Mouse (Mus musculus) neural tube, embryonic 15.5 days (tissue): ENCODE measurements around the gene Rprd2. TPM values are rescaled to one million over a fixed set of nuclear protein-coding genes. Genes with fewer than 3 reads are reported as not detected.

Source experiments
- ATAC-seq: fragments of 200-750 bp; cut with Nextera tagmentation; 2 replicates; pipeline ENCODE4 v1.8.0; 2017; ENCODE audit warnings: mild to moderate bottlenecking, moderate TSS enrichment, moderate library complexity; ENCODE audit not compliant: low FRiP score
- H3K27ac ChIP-seq: fragments of 300-500 bp; sonication (generic); replicated peaks from 2 replicates; pipeline ENCODE4 v1.5.1; 2015; ENCODE audit warnings: mild to moderate bottlenecking, inconsistent platforms
- H3K27me3 ChIP-seq: fragments of 300-500 bp; sonication (generic); replicated peaks from 2 replicates; pipeline ENCODE4 v1.6.1; 2015; ENCODE audit warnings: inconsistent platforms
- H3K36me3 ChIP-seq: fragments of 300-500 bp; sonication (generic); 2 replicates; pipeline ENCODE4 v1.6.1; 2015; ENCODE audit warnings: inconsistent platforms
- H3K4me1 ChIP-seq: fragments of 300-500 bp; sonication (generic); 2 replicates; pipeline ENCODE4 v1.6.1; 2015; ENCODE audit warnings: inconsistent platforms
- H3K4me2 ChIP-seq: fragments of 300-500 bp; sonication (generic); 2 replicates; pipeline ENCODE4 v1.6.1; 2015; ENCODE audit warnings: inconsistent platforms, mild to moderate bottlenecking, moderate library complexity
- H3K4me3 ChIP-seq: fragments of 300-500 bp; sonication (generic); replicated peaks from 2 replicates; pipeline ENCODE4 v1.5.1; 2015; ENCODE audit warnings: mild to moderate bottlenecking, inconsistent platforms
- H3K9ac ChIP-seq: fragments of 300-500 bp; sonication (generic); replicated peaks from 2 replicates; pipeline ENCODE4 v1.6.1; 2015; ENCODE audit warnings: mild to moderate bottlenecking, inconsistent platforms
- H3K9me3 ChIP-seq: fragments of 300-500 bp; sonication (generic); replicated peaks from 2 replicates; pipeline ENCODE4 v1.6.1; 2016; ENCODE audit warnings: inconsistent platforms
- WGBS: fragments of 180-500 bp; shearing (Covaris S2); methylation state at CpG from one replicate; pipeline ENCODE4 v1.1.7; 2015; ENCODE audit warnings: mixed read lengths; 5-methylcytosine and 5-hydroxymethylcytosine counted together
- polyA plus RNA-seq: library from polyadenylated mRNA; unstranded; fragments of >200 nt; fragmentation: Nextera tagmentation; extraction: Ambion mirVana; gene quantifications from 2 replicates; pipeline ENCODE4 v1.2.1, GENCODE M21; 2015

Gene Rprd2
- polyA plus RNA-seq, 1 experiment from 2014 or later = 22.3 TPM

- Histone ChIP-seq H3K27me3 (no peaks in the 10 kb centered on the region), H3K9me3 (no peaks in the 10 kb centered on the region), H3K4me3 (peak within 1 kb of the TSS; percentile 81), H3K4me1 (peaks cover 11% of the 10 kb centered on the region), H3K36me3 (peaks cover 27% of the 10 kb centered on the region), H3K27ac (peak within 1 kb of the TSS; percentile 73), H3K4me2 (peak within 1 kb of the TSS; percentile 81), H3K9ac (peak within 1 kb of the TSS; percentile 72)
- under 1% methylated on average over 56 of the region's 56 CpGs for WGBS
- peak; percentile 99 for ATAC-seq
Measured at GRCm38 (mm10) chr3:95855502-95856089, 36.9 kb upstream of the Rprd2 start, which contains the start of gene Prpf3. Gene Prpf3, minus strand, starts transcription at chr3:95855885.

- WGBS = 95% methylated on average over 8 of the region's 8 CpGs
- H3K4me2 ChIP-seq = no peak overlapping the region
- no peak for ATAC-seq
Measured at GRCm38 (mm10) chr3:95851317-95851716, 32.7 kb upstream of the Rprd2 start.

GRCm38 (mm10) chr3:95850611-95851010, 31.9 kb upstream of the Rprd2 start:
- Histone ChIP-seq H3K36me3 (peaks cover 74% of the 10 kb centered on the region), H3K4me1 (peaks cover 8% of the 10 kb centered on the region), H3K4me3 (no peak overlapping the region), H3K4me2 (no peak overlapping the region), H3K27me3 (no peaks in the 10 kb centered on the region), H3K9me3 (no peaks in the 10 kb centered on the region), H3K9ac (no peak overlapping the region), H3K27ac (no peak overlapping the region)
- 88% methylated on average over 4 of the region's 4 CpGs for WGBS
- ATAC-seq = no peak

More at GRCm38 (mm10) chr3:95851317-95851716, 32.7 kb upstream of the Rprd2 start:
- H3K36me3 ChIP-seq = peaks cover 67% of the 10 kb centered on the region
- H3K27me3 ChIP-seq = no peaks in the 10 kb centered on the region
- no peak overlapping the region for H3K9ac ChIP-seq
- no peaks in the 10 kb centered on the region for H3K9me3 ChIP-seq
- H3K4me1 ChIP-seq = peaks cover 11% of the 10 kb centered on the region
- H3K4me3 ChIP-seq = no peak overlapping the region
- H3K27ac ChIP-seq = no peak overlapping the region

GRCm38 (mm10) chr3:95842503-95843214, 24.0 kb upstream of the Rprd2 start:
- no peaks in the 10 kb centered on the region for H3K4me1 ChIP-seq
- H3K27ac ChIP-seq = no peak overlapping the region
- peaks cover 82% of the 10 kb centered on the region for H3K36me3 ChIP-seq
- ATAC-seq = no peak
- H3K4me2 ChIP-seq = no peak overlapping the region
- H3K4me3 ChIP-seq = no peak overlapping the region
- H3K9ac ChIP-seq = no peak overlapping the region
- no peaks in the 10 kb centered on the region for H3K9me3 ChIP-seq
- H3K27me3 ChIP-seq = no peaks in the 10 kb centered on the region
- 91% methylated on average over 3 of the region's 3 CpGs for WGBS

- Histone ChIP-seq H3K4me2 (no peak overlapping the region), H3K4me1 (no peaks in the 10 kb centered on the region), H3K36me3 (peaks cover 76% of the 10 kb centered on the region), H3K9ac (no peak overlapping the region), H3K9me3 (no peaks in the 10 kb centered on the region), H3K27ac (no peak overlapping the region), H3K27me3 (no peaks in the 10 kb centered on the region), H3K4me3 (no peak overlapping the region)
- ATAC-seq = no peak
- WGBS = 93% methylated on average over 2 of the region's 2 CpGs
Measured at GRCm38 (mm10) chr3:95839250-95839649, 20.6 kb upstream of the Rprd2 start.

DNA sequence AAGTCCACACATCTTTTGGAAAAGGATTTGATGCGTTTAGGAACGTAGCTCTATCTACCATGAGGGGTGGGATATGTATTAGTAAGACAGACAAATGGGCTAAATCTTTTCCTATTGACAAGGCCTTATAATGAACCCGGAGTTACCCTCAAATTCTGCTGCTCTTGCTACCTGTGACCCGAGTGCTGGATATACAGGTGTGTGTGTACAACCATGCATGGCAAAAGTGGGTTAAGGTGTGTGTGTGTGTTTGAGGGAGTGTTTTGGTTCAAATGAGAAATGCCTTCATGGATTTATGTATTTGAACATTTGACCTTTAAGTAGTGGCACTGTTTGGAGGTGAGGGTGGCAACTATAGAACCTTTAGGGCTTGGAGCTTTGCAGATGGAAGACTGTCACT, 10.4 kb upstream of the Rprd2 start:
- Histone ChIP-seq H3K9me3 (no peaks in the 10 kb centered on the region), H3K4me1 (no peaks in the 10 kb centered on the region), H3K9ac (no peak overlapping the region), H3K27ac (no peak overlapping the region), H3K27me3 (no peaks in the 10 kb centered on the region), H3K4me2 (no peak overlapping the region), H3K4me3 (no peak overlapping the region), H3K36me3 (peaks cover 62% of the 10 kb centered on the region)
- ATAC-seq = no peak
- WGBS = 98% methylated on average over 4 of the region's 4 CpGs

- Histone ChIP-seq H3K4me2 (no peak overlapping the region), H3K36me3 (peaks cover 36% of the 10 kb centered on the region), H3K9ac (no peak overlapping the region), H3K4me3 (no peak overlapping the region), H3K9me3 (no peaks in the 10 kb centered on the region), H3K27me3 (no peaks in the 10 kb centered on the region), H3K27ac (no peak overlapping the region), H3K4me1 (no peaks in the 10 kb centered on the region)
- WGBS = 62% methylated on average over 2 of the region's 2 CpGs
- ATAC-seq = no peak
Measured at GRCm38 (mm10) chr3:95826275-95826674, 7.6 kb upstream of the Rprd2 start.

GRCm38 (mm10) chr3:95820046-95821010, 1.7 kb upstream of the Rprd2 start:
- H3K27ac ChIP-seq = peak overlapping the region; percentile 100
- peak; percentile 7 for ATAC-seq
- no peaks in the 10 kb centered on the region for H3K36me3 ChIP-seq
- peak overlapping the region; percentile 65 for H3K9ac ChIP-seq
- peak overlapping the region; percentile 62 for H3K4me2 ChIP-seq
- no peaks in the 10 kb centered on the region for H3K27me3 ChIP-seq
- H3K9me3 ChIP-seq = no peaks in the 10 kb centered on the region
- H3K4me1 ChIP-seq = peaks cover 29% of the 10 kb centered on the region
- 31% methylated on average over 10 of the region's 10 CpGs for WGBS
- H3K4me3 ChIP-seq = peak overlapping the region; percentile 74

- no peaks in the 10 kb centered on the region for H3K27me3 ChIP-seq
- H3K4me3 ChIP-seq = peak overlapping the region; percentile 74
- peaks cover 32% of the 10 kb centered on the region for H3K4me1 ChIP-seq
- ATAC-seq = peak; percentile 96
- H3K9me3 ChIP-seq = no peaks in the 10 kb centered on the region
- peak overlapping the region; percentile 100 for H3K27ac ChIP-seq
- H3K4me2 ChIP-seq = peak overlapping the region; percentile 62
- peak overlapping the region; percentile 65 for H3K9ac ChIP-seq
- no peaks in the 10 kb centered on the region for H3K36me3 ChIP-seq
- under 1% methylated on average over 49 of the region's 49 CpGs for WGBS
Measured at GRCm38 (mm10) chr3:95819351-95819985, 805 bp upstream of the Rprd2 start.

GRCm38 (mm10) chr3:95818026-95818511, 594 bp downstream of the Rprd2 start:
- Histone ChIP-seq H3K4me2 (peak overlapping the region; percentile 56), H3K9me3 (no peaks in the 10 kb centered on the region), H3K9ac (peak overlapping the region; percentile 89), H3K4me1 (peaks cover 32% of the 10 kb centered on the region), H3K27me3 (no peaks in the 10 kb centered on the region), H3K4me3 (peak overlapping the region; percentile 74), H3K27ac (peak overlapping the region; percentile 100), H3K36me3 (no peaks in the 10 kb centered on the region)
- WGBS = under 1% methylated on average over 21 of the region's 21 CpGs
- no peak for ATAC-seq

GRCm38 (mm10) chr3:95816681-95817080, 2.0 kb downstream of the Rprd2 start:
- no peak overlapping the region for H3K9ac ChIP-seq
- H3K9me3 ChIP-seq = no peaks in the 10 kb centered on the region
- H3K4me3 ChIP-seq = peak overlapping the region; percentile 12
- no peaks in the 10 kb centered on the region for H3K27me3 ChIP-seq
- H3K27ac ChIP-seq = no peak overlapping the region
- H3K4me2 ChIP-seq = peak overlapping the region; percentile 56
- no peak for ATAC-seq
- WGBS = 90% methylated on average over 3 of the region's 3 CpGs
- peaks cover 32% of the 10 kb centered on the region for H3K4me1 ChIP-seq
- no peaks in the 10 kb centered on the region; the same call in 1 of the 2 replicates for H3K36me3 ChIP-seq
